Mouse (Mus musculus) hindbrain, embryonic 10.5 days (tissue): Measurements from ENCODE around the gene Laptm5. TPM values are rescaled to one million over a fixed set of nuclear protein-coding genes. Genes with fewer than 3 reads are reported as not detected.

Experiments used
- DNase-seq: peaks from one replicate; pipeline ENCODE4 v3.0.0-alpha.2; 2017; ENCODE audit warnings: low spot score
- H3K27ac ChIP-seq: fragments of 300-500 bp; sonication (generic); 2 replicates; pipeline ENCODE4 v1.5.1; 2016; ENCODE audit warnings: mild to moderate bottlenecking, moderate library complexity
- H3K27me3 ChIP-seq: fragments of 300-500 bp; sonication (generic); 2 replicates; pipeline ENCODE4 v1.6.1; 2016; ENCODE audit warnings: mild to moderate bottlenecking; ENCODE audit not compliant: poor library complexity, insufficient read depth, severe bottlenecking
- H3K36me3 ChIP-seq: fragments of 300-500 bp; sonication (generic); 2 replicates; pipeline ENCODE4 v1.6.1; 2016; ENCODE audit warnings: mild to moderate bottlenecking, moderate library complexity
- H3K4me1 ChIP-seq: fragments of 300-500 bp; sonication (generic); replicated peaks from 2 replicates; pipeline ENCODE4 v1.6.1; 2016; ENCODE audit warnings: mild to moderate bottlenecking
- H3K4me3 ChIP-seq: fragments of 300-500 bp; sonication (generic); 2 replicates; pipeline ENCODE4 v1.5.1; 2016; ENCODE audit warnings: mild to moderate bottlenecking, moderate library complexity
- H3K9me3 ChIP-seq: fragments of 300-500 bp; sonication (generic); 2 replicates; pipeline ENCODE4 v1.6.1; 2016; ENCODE audit warnings: mild to moderate bottlenecking, moderate library complexity
- WGBS: fragments of 180-500 bp; shearing (Covaris S2); methylation state at CpG from one replicate; pipeline ENCODE4 v1.1.7; 2016; 5-methylcytosine and 5-hydroxymethylcytosine counted together
- polyA plus RNA-seq: library from polyadenylated mRNA; unstranded; fragments of >200 nt; fragmentation: Nextera tagmentation; extraction: Ambion mirVana; gene quantifications from 2 replicates; pipeline ENCODE4 v1.2.1, GENCODE M21; 2016

Laptm5 gene
- polyA plus RNA-seq = 21.3 and 25.9 TPM in 2 replicates

- H3K27ac ChIP-seq = peak within 1 kb of the TSS; percentile 51
- peaks cover 65% of the 10 kb centered on the region for H3K4me1 ChIP-seq
Observed at GRCm38 (mm10) chr4:130913077-130913476, at the start of gene Laptm5. Laptm5 (plus strand) TSS chr4:130913125.

GRCm38 (mm10) chr4:130865460-130865859 lies 47.5 kb upstream of the Laptm5 start:
- no peak overlapping the region for H3K4me3 ChIP-seq
- no peaks in the 10 kb centered on the region for H3K9me3 ChIP-seq
- H3K36me3 ChIP-seq = no peaks in the 10 kb centered on the region
- peaks cover 61% of the 10 kb centered on the region for H3K4me1 ChIP-seq
- DNase-seq = no peak
- H3K27me3 ChIP-seq = peaks cover 74% of the 10 kb centered on the region
- 9% methylated on average over 9 of the region's 9 CpGs for WGBS
- peak overlapping the region; percentile 70 for H3K27ac ChIP-seq

More at GRCm38 (mm10) chr4:130913077-130913476, at the start of gene Laptm5:
- Histone ChIP-seq H3K4me3 (no peak within 1 kb of the TSS), H3K27me3 (no peaks in the 10 kb centered on the region), H3K9me3 (no peaks in the 10 kb centered on the region), H3K36me3 (no peaks in the 10 kb centered on the region)
- WGBS = 73% methylated on average over 11 of the region's 11 CpGs
- no peak for DNase-seq

GRCm38 (mm10) chr4:130865901-130866371 lies 47.0 kb upstream of the Laptm5 start:
- H3K27me3 ChIP-seq = peaks cover 70% of the 10 kb centered on the region
- H3K4me3 ChIP-seq = no peak overlapping the region
- H3K9me3 ChIP-seq = no peaks in the 10 kb centered on the region
- 14% methylated on average over 8 of the region's 8 CpGs for WGBS
- DNase-seq = peak; percentile 84
- peaks cover 59% of the 10 kb centered on the region for H3K4me1 ChIP-seq
- H3K36me3 ChIP-seq = no peaks in the 10 kb centered on the region
- peak overlapping the region; percentile 46; the same call in 1 of the 2 replicates for H3K27ac ChIP-seq

GRCm38 (mm10) chr4:130867940-130868339 lies 45.0 kb upstream of the Laptm5 start:
- Histone ChIP-seq H3K4me1 (peaks cover 50% of the 10 kb centered on the region), H3K4me3 (no peak overlapping the region), H3K9me3 (no peaks in the 10 kb centered on the region), H3K27me3 (peaks cover 55% of the 10 kb centered on the region), H3K36me3 (no peaks in the 10 kb centered on the region), H3K27ac (0 out of 2 replicates have a peak overlapping the region, but pooled peaks have one; percentile 4)
- DNase-seq = no peak
- WGBS = 73% methylated on average over 6 of the region's 6 CpGs

- Histone ChIP-seq H3K4me1 (peaks cover 50% of the 10 kb centered on the region), H3K27ac (no peak overlapping the region), H3K36me3 (no peaks in the 10 kb centered on the region), H3K4me3 (no peak overlapping the region), H3K9me3 (no peaks in the 10 kb centered on the region), H3K27me3 (peaks cover 46% of the 10 kb centered on the region)
- DNase-seq = no peak
- WGBS = 54% methylated on average over 5 of the region's 5 CpGs
Observed at GRCm38 (mm10) chr4:130868803-130869202, 44.1 kb upstream of the Laptm5 start.

- peaks cover 43% of the 10 kb centered on the region for H3K4me1 ChIP-seq
- H3K36me3 ChIP-seq = no peaks in the 10 kb centered on the region
- DNase-seq = no peak
- no peak overlapping the region; the same call in 1 of the 2 replicates for H3K27ac ChIP-seq
- no peaks in the 10 kb centered on the region for H3K9me3 ChIP-seq
- H3K4me3 ChIP-seq = no peak overlapping the region
- WGBS = 36% methylated on average over 11 of the region's 11 CpGs
- H3K27me3 ChIP-seq = peaks cover 54% of the 10 kb centered on the region
Observed at GRCm38 (mm10) chr4:130872414-130872813, 40.5 kb upstream of the Laptm5 start.

- no peak overlapping the region for H3K4me3 ChIP-seq
- H3K27ac ChIP-seq = no peak overlapping the region
- WGBS = 85% methylated on average over 5 of the region's 5 CpGs
- H3K4me1 ChIP-seq = peaks cover 41% of the 10 kb centered on the region
- no peaks in the 10 kb centered on the region for H3K9me3 ChIP-seq
- no peak for DNase-seq
- H3K36me3 ChIP-seq = no peaks in the 10 kb centered on the region
- peaks cover 48% of the 10 kb centered on the region for H3K27me3 ChIP-seq
Observed at GRCm38 (mm10) chr4:130873440-130873839, 39.5 kb upstream of the Laptm5 start.

GRCm38 (mm10) chr4:130874601-130875000 lies 38.3 kb upstream of the Laptm5 start:
- 41% methylated on average over 10 of the region's 10 CpGs for WGBS
- H3K27me3 ChIP-seq = peaks cover 51% of the 10 kb centered on the region
- no peaks in the 10 kb centered on the region for H3K9me3 ChIP-seq
- no peak for DNase-seq
- H3K36me3 ChIP-seq = no peaks in the 10 kb centered on the region
- H3K27ac ChIP-seq = peak overlapping the region; percentile 70
- no peak overlapping the region for H3K4me3 ChIP-seq
- peaks cover 49% of the 10 kb centered on the region for H3K4me1 ChIP-seq

GRCm38 (mm10) chr4:130876016-130876726 lies 36.8 kb upstream of the Laptm5 start:
- no peak for DNase-seq
- H3K4me1 ChIP-seq = peaks cover 53% of the 10 kb centered on the region

GRCm38 (mm10) chr4:130878273-130879047 lies 34.5 kb upstream of the Laptm5 start:
- Histone ChIP-seq H3K4me1 (peaks cover 46% of the 10 kb centered on the region), H3K27me3 (peaks cover 63% of the 10 kb centered on the region), H3K4me3 (peak overlapping the region; percentile 34), H3K36me3 (no peaks in the 10 kb centered on the region), H3K9me3 (no peaks in the 10 kb centered on the region), H3K27ac (peak overlapping the region; percentile 78)
- WGBS = 8% methylated on average over 21 of the region's 21 CpGs
- peak; percentile 93 for DNase-seq

More at GRCm38 (mm10) chr4:130876016-130876726, 36.8 kb upstream of the Laptm5 start:
- Histone ChIP-seq H3K27me3 (peaks cover 55% of the 10 kb centered on the region), H3K36me3 (no peaks in the 10 kb centered on the region), H3K9me3 (no peaks in the 10 kb centered on the region), H3K27ac (peak overlapping the region; percentile 70), H3K4me3 (no peak overlapping the region)
- WGBS = 57% methylated on average over 14 of the region's 14 CpGs

- DNase-seq = no peak
- Histone ChIP-seq H3K36me3 (no peaks in the 10 kb centered on the region), H3K27me3 (peaks cover 61% of the 10 kb centered on the region), H3K9me3 (no peaks in the 10 kb centered on the region), H3K27ac (peak overlapping the region; percentile 78), H3K4me1 (peaks cover 52% of the 10 kb centered on the region), H3K4me3 (no peak overlapping the region)
- 48% methylated on average over 1 of the region's 1 CpGs for WGBS
Observed at GRCm38 (mm10) chr4:130879048-130879384, 33.9 kb upstream of the Laptm5 start.

GRCm38 (mm10) chr4:130881336-130881735 lies 31.6 kb upstream of the Laptm5 start:
- Histone ChIP-seq H3K4me3 (no peak overlapping the region), H3K9me3 (no peaks in the 10 kb centered on the region), H3K27ac (0 out of 2 replicates have a peak overlapping the region, but pooled peaks have one; percentile 5), H3K4me1 (peaks cover 42% of the 10 kb centered on the region), H3K27me3 (peaks cover 38% of the 10 kb centered on the region), H3K36me3 (no peaks in the 10 kb centered on the region)
- DNase-seq = no peak
- 67% methylated on average over 5 of the region's 5 CpGs for WGBS

GRCm38 (mm10) chr4:130882762-130883161 lies 30.2 kb upstream of the Laptm5 start:
- H3K4me3 ChIP-seq = no peak overlapping the region
- 77% methylated on average over 15 of the region's 15 CpGs for WGBS
- no peak for DNase-seq
- no peaks in the 10 kb centered on the region for H3K9me3 ChIP-seq
- H3K4me1 ChIP-seq = peaks cover 50% of the 10 kb centered on the region
- no peak overlapping the region for H3K27ac ChIP-seq
- peaks cover 24% of the 10 kb centered on the region for H3K27me3 ChIP-seq
- H3K36me3 ChIP-seq = no peaks in the 10 kb centered on the region
